Mouse (Mus musculus) heart, postnatal 0 days (tissue): ENCODE measurements around the gene Cracr2a. TPM values are rescaled to one million over a fixed set of nuclear protein-coding genes. Genes with fewer than 3 reads are reported as not detected.
A peak's percentile ranks its signal among the peaks of the same experiment; 100 is the strongest.

Source experiments
- ATAC-seq: fragments of 200-750 bp; cut with Nextera tagmentation; 2 replicates; pipeline ENCODE4 v1.8.0; 2017; ENCODE audit warnings: low read depth, moderate number of reproducible peaks, moderate library complexity; ENCODE audit not compliant: insufficient read depth
- DNase-seq: peaks from one replicate; pipeline ENCODE4 v3.0.0-alpha.2; 2016; ENCODE audit warnings: low spot score
- H3K27ac ChIP-seq: fragments of 300-500 bp; sonication (generic); 2 replicates; pipeline ENCODE4 v1.5.1; 2014; ENCODE audit warnings: low read depth, mild to moderate bottlenecking
- H3K27me3 ChIP-seq: fragments of 300-500 bp; sonication (generic); 2 replicates; pipeline ENCODE4 v1.6.1; 2014; ENCODE audit warnings: low read length, mixed read lengths; ENCODE audit not compliant: control insufficient read depth, insufficient read depth
- H3K36me3 ChIP-seq: fragments of 300-500 bp; sonication (generic); replicated peaks from 2 replicates; pipeline ENCODE4 v1.6.1; 2014; ENCODE audit warnings: low read length, mixed read lengths; ENCODE audit not compliant: control insufficient read depth, insufficient read depth
- H3K4me1 ChIP-seq: fragments of 300-500 bp; sonication (generic); 2 replicates; pipeline ENCODE4 v1.6.1; 2014; ENCODE audit warnings: antibody characterized with exemption; ENCODE audit not compliant: control insufficient read depth, insufficient read depth
- H3K4me2 ChIP-seq: fragments of 300-500 bp; sonication (generic); 2 replicates; pipeline ENCODE4 v1.6.1; 2014; ENCODE audit warnings: low read depth, mild to moderate bottlenecking, low read length, moderate library complexity
- H3K4me3 ChIP-seq: fragments of 300-500 bp; sonication (generic); 2 replicates; pipeline ENCODE4 v1.5.1; 2014; ENCODE audit warnings: low read depth, low read length
- H3K9ac ChIP-seq: fragments of 300-500 bp; sonication (generic); replicated peaks from 2 replicates; pipeline ENCODE4 v1.6.1; 2014; ENCODE audit warnings: low read depth, low read length, mixed read lengths
- H3K9me3 ChIP-seq: fragments of 300-500 bp; sonication (generic); replicated peaks from 2 replicates; pipeline ENCODE4 v1.6.1; 2016; ENCODE audit warnings: low read length; ENCODE audit not compliant: control insufficient read depth
- CTCF ChIP-seq: IDR thresholded peaks from 2 replicates; pipeline ENCODE4 v1.5.1; 2016; ENCODE audit warnings: antibody characterized with exemption, control low read depth, low read depth
- EP300 ChIP-seq: IDR thresholded peaks from 2 replicates; pipeline ENCODE4 v1.6.1; 2016; ENCODE audit warnings: antibody characterized with exemption, low read depth
- WGBS: fragments of 180-500 bp; shearing (Covaris S2); extraction: QIAGEN DNeasy Blood & Tissue Kit; methylation state at CpG from one replicate; pipeline ENCODE4 v1.1.7; 2014; 5-methylcytosine and 5-hydroxymethylcytosine counted together
- polyA plus RNA-seq: library from polyadenylated mRNA; unstranded; fragments of >200 nt; fragmentation: Nextera tagmentation; extraction: Ambion mirVana; gene quantifications from 2 replicates; pipeline ENCODE4 v1.2.1, GENCODE M21; 2015
- total RNA-seq: library from RNA; depleted of rRNA; stranded (reverse); fragments of >200 nt; gene quantifications from 2 replicates; pipeline ENCODE4 v1.2.3, GENCODE M21; 2014; ENCODE audit warnings: low replicate concordance

The Cracr2a gene
- total and polyA plus RNA-seq, 2 experiments from 2014 or later: 0.86 to 1.7 TPM

DNA sequence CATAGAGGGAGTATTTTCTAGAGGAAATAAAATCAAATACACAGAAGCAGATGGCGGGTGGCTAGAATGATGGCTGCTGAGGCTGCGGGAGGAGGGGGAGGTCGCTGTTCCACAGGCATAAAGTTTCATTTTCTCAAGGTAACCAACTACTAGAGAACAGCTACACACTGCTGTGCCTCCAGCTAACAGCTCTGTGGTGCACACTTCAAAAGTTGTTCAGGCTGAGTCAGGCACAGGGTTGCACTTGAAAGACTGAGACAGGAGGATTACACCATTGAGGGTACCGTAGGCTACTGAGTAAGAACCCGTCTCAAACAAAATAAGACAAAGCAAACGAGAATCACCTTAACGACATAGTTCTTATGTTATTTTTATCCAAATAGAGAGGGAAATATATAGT lies 24.1 kb upstream of the Cracr2a start:
- Histone ChIP-seq H3K4me3 (no peak overlapping the region), H3K4me1 (peaks cover 9% of the 10 kb centered on the region), H3K4me2 (no peak overlapping the region), H3K27me3 (0 out of 2 replicates have a peak, but pooled peaks cover 3% of the 10 kb centered on the region), H3K9me3 (no peaks in the 10 kb centered on the region), H3K27ac (no peak overlapping the region), H3K36me3 (no peaks in the 10 kb centered on the region), H3K9ac (no peak overlapping the region)
- WGBS: 75% methylated on average over 7 of the region's 7 CpGs
- ATAC-seq (no peak), DNase-seq (no peak)
- TF ChIP-seq CTCF (no peak), EP300 (no peak)

DNA sequence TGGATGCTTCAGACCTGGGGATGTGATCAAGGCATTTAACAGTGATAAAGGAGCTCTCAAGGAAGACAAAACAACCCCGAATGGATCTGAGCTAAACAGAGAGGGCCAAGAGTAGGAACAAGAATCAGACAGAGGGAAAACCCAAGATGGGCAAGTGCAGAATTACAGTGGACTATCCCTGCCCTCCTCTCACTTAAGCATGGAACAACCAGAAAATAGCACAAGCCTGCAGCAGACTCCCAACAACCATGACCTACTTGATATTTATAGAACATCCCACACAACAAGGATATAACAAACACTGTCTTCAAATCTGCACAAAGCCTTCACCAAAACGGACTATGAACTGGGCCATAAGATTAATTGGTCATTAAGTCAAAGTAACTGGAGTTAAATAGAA lies 23.0 kb upstream of the Cracr2a start:
- DNase-seq (no peak), ATAC-seq (no peak)
- WGBS: 41% methylated on average over 2 of the region's 2 CpGs
- Histone ChIP-seq H3K4me2 (no peak overlapping the region), H3K9ac (no peak overlapping the region), H3K27ac (no peak overlapping the region), H3K27me3 (0 out of 2 replicates have a peak, but pooled peaks cover 3% of the 10 kb centered on the region), H3K9me3 (no peaks in the 10 kb centered on the region), H3K4me3 (no peak overlapping the region), H3K36me3 (no peaks in the 10 kb centered on the region), H3K4me1 (peaks cover 7% of the 10 kb centered on the region; the same call in 1 of the 2 replicates)
- no peak for TF ChIP-seq EP300

DNA sequence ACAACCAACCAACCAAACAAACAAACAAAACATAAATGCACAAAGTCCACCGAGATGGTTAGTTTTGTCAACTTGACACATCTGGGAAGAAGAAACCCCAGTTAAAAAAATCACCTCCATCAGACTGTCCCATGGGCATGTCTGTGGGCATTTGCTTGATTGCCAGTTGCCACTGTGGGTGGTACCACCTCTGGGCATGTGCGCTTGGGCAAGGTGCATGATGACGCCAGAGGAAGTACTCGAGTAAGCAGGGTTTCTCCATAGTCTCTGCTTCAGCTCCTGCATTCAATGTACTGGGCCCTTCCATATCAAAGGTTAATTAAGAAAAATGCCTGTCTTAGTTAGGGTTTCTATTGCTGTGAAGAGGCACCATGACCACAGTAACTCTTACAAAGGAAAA lies 21.9 kb upstream of the Cracr2a start:
- 83% methylated on average over 4 of the region's 4 CpGs for WGBS
- Histone ChIP-seq H3K4me2 (no peak overlapping the region), H3K36me3 (no peaks in the 10 kb centered on the region), H3K27ac (no peak overlapping the region), H3K9ac (no peak overlapping the region), H3K4me3 (no peak overlapping the region), H3K9me3 (no peaks in the 10 kb centered on the region), H3K4me1 (peaks cover 7% of the 10 kb centered on the region; the same call in 1 of the 2 replicates), H3K27me3 (0 out of 2 replicates have a peak, but pooled peaks cover 3% of the 10 kb centered on the region)
- ATAC-seq: no peak
- no peak for TF ChIP-seq CTCF
- no peak for DNase-seq

DNA sequence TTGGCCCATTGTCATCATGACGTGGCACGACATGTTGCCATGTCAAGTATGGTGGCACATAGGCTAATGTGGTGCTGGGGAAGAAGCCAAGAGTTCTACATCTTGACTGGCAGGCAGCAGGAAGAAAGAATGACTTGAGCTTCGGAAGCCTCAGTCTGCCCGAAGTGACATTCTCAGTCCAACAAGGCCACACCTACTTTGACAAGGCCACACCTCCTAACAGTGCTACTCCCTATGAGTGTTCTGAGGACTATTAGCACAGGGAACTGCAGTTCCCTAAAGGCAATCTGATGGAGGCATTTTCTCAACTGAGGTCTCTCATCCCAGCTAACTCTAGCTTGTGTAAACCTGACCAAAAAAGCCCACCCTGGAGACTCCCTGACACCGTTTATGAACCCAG lies 21.5 kb upstream of the Cracr2a start:
- no peak for TF ChIP-seq CTCF
- no peak for TF ChIP-seq EP300
- Histone ChIP-seq H3K36me3 (no peaks in the 10 kb centered on the region), H3K4me1 (peaks cover 7% of the 10 kb centered on the region; the same call in 1 of the 2 replicates), H3K4me2 (no peak overlapping the region), H3K27ac (no peak overlapping the region), H3K9me3 (no peaks in the 10 kb centered on the region), H3K27me3 (0 out of 2 replicates have a peak, but pooled peaks cover 3% of the 10 kb centered on the region), H3K9ac (no peak overlapping the region), H3K4me3 (no peak overlapping the region)
- ATAC-seq (no peak), DNase-seq (no peak)
- 53% methylated on average over 5 of the region's 5 CpGs for WGBS

GRCm38 (mm10) chr6:127540517-127540916 lies 20.6 kb upstream of the Cracr2a start:
- ATAC-seq (no peak), DNase-seq (no peak)
- Histone ChIP-seq H3K4me1 (peaks cover 7% of the 10 kb centered on the region; the same call in 1 of the 2 replicates), H3K9ac (no peak overlapping the region), H3K36me3 (no peaks in the 10 kb centered on the region), H3K4me2 (no peak overlapping the region), H3K9me3 (no peaks in the 10 kb centered on the region), H3K4me3 (no peak overlapping the region), H3K27ac (no peak overlapping the region), H3K27me3 (0 out of 2 replicates have a peak, but pooled peaks cover 3% of the 10 kb centered on the region)
- no peak for TF ChIP-seq CTCF
- no peak for TF ChIP-seq EP300
- WGBS: 64% methylated on average over 4 of the region's 4 CpGs

GRCm38 (mm10) chr6:127541617-127542374 lies 19.3 kb upstream of the Cracr2a start:
- H3K36me3 ChIP-seq: no peaks in the 10 kb centered on the region
- ATAC-seq (0 out of 2 replicates have a peak, but pooled peaks have one; percentile 20), DNase-seq (peak; percentile 82)
- no peaks in the 10 kb centered on the region for H3K9me3 ChIP-seq
- no peak overlapping the region for H3K9ac ChIP-seq
- H3K4me1 ChIP-seq: peaks cover 7% of the 10 kb centered on the region; the same call in 1 of the 2 replicates
- H3K4me2 ChIP-seq: no peak overlapping the region
- no peak overlapping the region for H3K27ac ChIP-seq
- peak; percentile 86 for TF ChIP-seq CTCF
- TF ChIP-seq EP300: no peak
- 0 out of 2 replicates have a peak, but pooled peaks cover 3% of the 10 kb centered on the region for H3K27me3 ChIP-seq
- 36% methylated on average over 18 of the region's 18 CpGs for WGBS
- no peak overlapping the region for H3K4me3 ChIP-seq
